Mouse (Mus musculus): ENCODE data around the gene Prox1. TPM values are rescaled to one million over a fixed set of nuclear protein-coding genes. Genes with fewer than 3 reads are reported as not detected.

Gene Prox1
- polyA plus RNA-seq, 1 experiment from 2014 or later = 17.8 TPM

- H3K4me1 ChIP-seq (ENCODE audit: control insufficient read depth, insufficient read depth, low read length) = no peaks in the 10 kb centered on the region
- H3K9ac ChIP-seq (replicated peaks; ENCODE audit: low read depth, low read length) = no peak overlapping the region
- ATAC-seq (ENCODE audit: low read depth) = no peak
- no peaks in the 10 kb centered on the region for H3K36me3 ChIP-seq (ENCODE audit: control insufficient read depth, insufficient read depth, low read length)
- no peak overlapping the region for H3K27ac ChIP-seq (ENCODE audit: low read depth, low read length)
- no peak overlapping the region for H3K4me2 ChIP-seq (ENCODE audit: low read depth, low read length)
- no peaks in the 10 kb centered on the region for H3K27me3 ChIP-seq (ENCODE audit: control insufficient read depth, insufficient read depth, low read length)
- H3K9me3 ChIP-seq (ENCODE audit: control insufficient read depth, low read length) = no peaks in the 10 kb centered on the region
- no peak overlapping the region for H3K4me3 ChIP-seq (ENCODE audit: low read depth, low read length)
- WGBS = 88% methylated on average over 9 of the region's 9 CpGs
Measured at GRCm38 (mm10) chr1:190093326-190093725, 77.2 kb downstream of the Prox1 start.

- Histone ChIP-seq H3K9me3 (ENCODE audit: control insufficient read depth, low read length) (no peaks in the 10 kb centered on the region), H3K4me1 (ENCODE audit: control insufficient read depth, insufficient read depth, low read length) (no peaks in the 10 kb centered on the region), H3K4me2 (ENCODE audit: low read depth, low read length) (no peak overlapping the region), H3K4me3 (ENCODE audit: low read depth, low read length) (no peak overlapping the region), H3K27ac (ENCODE audit: low read depth, low read length) (no peak overlapping the region), H3K27me3 (ENCODE audit: control insufficient read depth, insufficient read depth, low read length) (no peaks in the 10 kb centered on the region), H3K36me3 (ENCODE audit: control insufficient read depth, insufficient read depth, low read length) (no peaks in the 10 kb centered on the region), H3K9ac (replicated peaks; ENCODE audit: low read depth, low read length) (no peak overlapping the region)
- 84% methylated on average over 7 of the region's 7 CpGs for WGBS
- no peak for ATAC-seq (ENCODE audit: low read depth)
Measured at GRCm38 (mm10) chr1:190092076-190092475, 78.4 kb downstream of the Prox1 start.

- no peaks in the 10 kb centered on the region for H3K36me3 ChIP-seq (ENCODE audit: control insufficient read depth, insufficient read depth, low read length)
- ATAC-seq (ENCODE audit: low read depth) = no peak
- H3K4me3 ChIP-seq (ENCODE audit: low read depth, low read length) = no peak overlapping the region
Measured at GRCm38 (mm10) chr1:190088929-190089328, 81.6 kb downstream of the Prox1 start.

GRCm38 (mm10) chr1:190085703-190086102 lies 84.8 kb downstream of the Prox1 start:
- Histone ChIP-seq H3K27me3 (ENCODE audit: control insufficient read depth, insufficient read depth, low read length) (no peaks in the 10 kb centered on the region), H3K9me3 (ENCODE audit: control insufficient read depth, low read length) (no peaks in the 10 kb centered on the region), H3K9ac (replicated peaks; ENCODE audit: low read depth, low read length) (no peak overlapping the region), H3K4me2 (ENCODE audit: low read depth, low read length) (no peak overlapping the region), H3K27ac (ENCODE audit: low read depth, low read length) (no peak overlapping the region), H3K36me3 (ENCODE audit: control insufficient read depth, insufficient read depth, low read length) (no peaks in the 10 kb centered on the region), H3K4me3 (ENCODE audit: low read depth, low read length) (no peak overlapping the region), H3K4me1 (ENCODE audit: control insufficient read depth, insufficient read depth, low read length) (no peaks in the 10 kb centered on the region)
- WGBS = 90% methylated on average over 7 of the region's 7 CpGs
- ATAC-seq (ENCODE audit: low read depth) = no peak

More at GRCm38 (mm10) chr1:190088929-190089328, 81.6 kb downstream of the Prox1 start:
- Histone ChIP-seq H3K9ac (replicated peaks; ENCODE audit: low read depth, low read length) (no peak overlapping the region), H3K4me1 (ENCODE audit: control insufficient read depth, insufficient read depth, low read length) (no peaks in the 10 kb centered on the region), H3K4me2 (ENCODE audit: low read depth, low read length) (no peak overlapping the region), H3K27me3 (ENCODE audit: control insufficient read depth, insufficient read depth, low read length) (no peaks in the 10 kb centered on the region), H3K27ac (ENCODE audit: low read depth, low read length) (no peak overlapping the region), H3K9me3 (ENCODE audit: control insufficient read depth, low read length) (no peaks in the 10 kb centered on the region)
- 67% methylated on average over 2 of the region's 2 CpGs for WGBS

GRCm38 (mm10) chr1:190079643-190080275 lies 90.8 kb downstream of the Prox1 start:
- no peaks in the 10 kb centered on the region for H3K27me3 ChIP-seq (ENCODE audit: control insufficient read depth, insufficient read depth, low read length)
- H3K9me3 ChIP-seq (ENCODE audit: control insufficient read depth, low read length) = no peaks in the 10 kb centered on the region
- no peaks in the 10 kb centered on the region for H3K4me1 ChIP-seq (ENCODE audit: control insufficient read depth, insufficient read depth, low read length)
- no peak overlapping the region for H3K4me2 ChIP-seq (ENCODE audit: low read depth, low read length)
- no peak overlapping the region for H3K9ac ChIP-seq (replicated peaks; ENCODE audit: low read depth, low read length)
- no peak overlapping the region for H3K4me3 ChIP-seq (ENCODE audit: low read depth, low read length)
- no peak overlapping the region for H3K27ac ChIP-seq (ENCODE audit: low read depth, low read length)
- WGBS = 86% methylated on average over 9 of the region's 10 CpGs
- no peak for ATAC-seq (ENCODE audit: low read depth)
- H3K36me3 ChIP-seq (ENCODE audit: control insufficient read depth, insufficient read depth, low read length) = no peaks in the 10 kb centered on the region

GRCm38 (mm10) chr1:190076601-190077000 lies 93.9 kb downstream of the Prox1 start:
- no peak for ATAC-seq (ENCODE audit: low read depth)
- Histone ChIP-seq H3K9me3 (ENCODE audit: control insufficient read depth, low read length) (no peaks in the 10 kb centered on the region), H3K27ac (ENCODE audit: low read depth, low read length) (no peak overlapping the region), H3K9ac (replicated peaks; ENCODE audit: low read depth, low read length) (no peak overlapping the region), H3K4me2 (ENCODE audit: low read depth, low read length) (no peak overlapping the region), H3K4me1 (ENCODE audit: control insufficient read depth, insufficient read depth, low read length) (no peaks in the 10 kb centered on the region), H3K27me3 (ENCODE audit: control insufficient read depth, insufficient read depth, low read length) (no peaks in the 10 kb centered on the region), H3K36me3 (ENCODE audit: control insufficient read depth, insufficient read depth, low read length) (no peaks in the 10 kb centered on the region), H3K4me3 (ENCODE audit: low read depth, low read length) (no peak overlapping the region)
- 80% methylated on average over 11 of the region's 11 CpGs for WGBS

Other genes starting within 250 kb of the Prox1 start
- 80.0 and 96.8 TPM in 2 replicates for gene Smyd2, start 248.4 kb downstream of the Prox1 start, polyA plus RNA-seq (2014; fragmentation: Nextera tagmentation; extraction: Ambion mirVana)

All from neural tube, embryonic 14.5 days (tissue).